Mouse (Mus musculus): ENCODE measurements around the gene Atp6v1c2.

- no peak for TF ChIP-seq CTCF (IDR thresholded peaks at IDR 0.05; ENCODE audit: control insufficient read depth, insufficient read depth, insufficient read length)
- TF ChIP-seq CEBPB (IDR thresholded peaks at IDR 0.05; ENCODE audit: low read depth) = no peak
Measured at GRCm38 (mm10) chr12:17356853-17357252, 27.7 kb upstream of the Atp6v1c2 start.
